Mouse (Mus musculus) liver, embryonic 12.5 days (tissue): ENCODE measurements around the gene Arntl2. TPM values are rescaled to one million over a fixed set of nuclear protein-coding genes. Genes with fewer than 3 reads are reported as not detected.
"Not testable (repeated sequence)": the region's sequence is repeated elsewhere in the genome, so short reads cannot be mapped to it uniquely, and the experiment has no call there.

Experiments used
- ATAC-seq: fragments of 200-750 bp; cut with Nextera tagmentation; 2 replicates; pipeline ENCODE4 v1.8.0; 2017; ENCODE audit warnings: moderate number of reproducible peaks, mild to moderate bottlenecking, moderate library complexity
- H3K27ac ChIP-seq: fragments of 300-500 bp; sonication (generic); 2 replicates; pipeline ENCODE4 v1.5.1; 2016; ENCODE audit warnings: mild to moderate bottlenecking
- H3K27me3 ChIP-seq: fragments of 300-500 bp; sonication (generic); replicated peaks from 2 replicates; pipeline ENCODE4 v1.6.1; 2016; ENCODE audit warnings: mild to moderate bottlenecking, moderate library complexity
- H3K36me3 ChIP-seq: fragments of 300-500 bp; sonication (generic); 2 replicates; pipeline ENCODE4 v1.6.1; 2016; ENCODE audit warnings: mild to moderate bottlenecking, moderate library complexity
- H3K4me1 ChIP-seq: fragments of 300-500 bp; sonication (generic); 2 replicates; pipeline ENCODE4 v1.6.1; 2016
- H3K4me2 ChIP-seq: fragments of 300-500 bp; sonication (generic); 2 replicates; pipeline ENCODE4 v1.6.1; 2016; ENCODE audit warnings: mild to moderate bottlenecking, moderate library complexity
- H3K4me3 ChIP-seq: fragments of 300-500 bp; sonication (generic); 2 replicates; pipeline ENCODE4 v1.5.1; 2016; ENCODE audit warnings: mild to moderate bottlenecking, moderate library complexity
- H3K9ac ChIP-seq: fragments of 300-500 bp; sonication (generic); 2 replicates; pipeline ENCODE4 v1.6.1; 2016; ENCODE audit warnings: mild to moderate bottlenecking, moderate library complexity
- H3K9me3 ChIP-seq: fragments of 300-500 bp; sonication (generic); replicated peaks from 2 replicates; pipeline ENCODE4 v1.6.1; 2016; ENCODE audit warnings: mild to moderate bottlenecking, moderate library complexity
- WGBS: fragments of 180-500 bp; shearing (Covaris S2); methylation state at CpG from one replicate; pipeline ENCODE4 v1.1.7; 2016; ENCODE audit not compliant: insufficient replicate concordance; 5-methylcytosine and 5-hydroxymethylcytosine counted together
- polyA plus RNA-seq: library from polyadenylated mRNA; unstranded; fragments of >200 nt; fragmentation: Nextera tagmentation; extraction: Ambion mirVana; gene quantifications from 2 replicates; pipeline ENCODE4 v1.2.1, GENCODE M21; 2016

Arntl2 gene
- polyA plus RNA-seq, 1 experiment from 2014 or later: 0.94 TPM

GRCm38 (mm10) chr6:146855185-146855584, 59.3 kb downstream of the Arntl2 start:
- no peaks in the 10 kb centered on the region for H3K9me3 ChIP-seq
- no peak overlapping the region for H3K9ac ChIP-seq
- H3K4me1 ChIP-seq: peaks cover 25% of the 10 kb centered on the region
- WGBS: 70% methylated on average over 9 of the region's 9 CpGs
- ATAC-seq: peak; percentile 94
- H3K27me3 ChIP-seq: no peaks in the 10 kb centered on the region
- H3K27ac ChIP-seq: no peak overlapping the region
- H3K36me3 ChIP-seq: no peaks in the 10 kb centered on the region
- no peak overlapping the region for H3K4me2 ChIP-seq
- H3K4me3 ChIP-seq: no peak overlapping the region

GRCm38 (mm10) chr6:146857386-146857785, 61.5 kb downstream of the Arntl2 start:
- Histone ChIP-seq H3K9me3 (no peaks in the 10 kb centered on the region), H3K27me3 (no peaks in the 10 kb centered on the region), H3K4me2 (no peak overlapping the region), H3K27ac (no peak overlapping the region), H3K36me3 (no peaks in the 10 kb centered on the region), H3K9ac (no peak overlapping the region), H3K4me3 (no peak overlapping the region), H3K4me1 (peaks cover 15% of the 10 kb centered on the region)
- WGBS: 84% methylated on average over 2 of the region's 2 CpGs
- ATAC-seq: no peak

- H3K27ac ChIP-seq: no peak overlapping the region
- H3K9me3 ChIP-seq: no peaks in the 10 kb centered on the region
- no peak overlapping the region for H3K9ac ChIP-seq
- no peak overlapping the region for H3K4me3 ChIP-seq
- H3K4me1 ChIP-seq: no peaks in the 10 kb centered on the region
- no peaks in the 10 kb centered on the region for H3K36me3 ChIP-seq
- no peaks in the 10 kb centered on the region for H3K27me3 ChIP-seq
- no peak for ATAC-seq
- no peak overlapping the region for H3K4me2 ChIP-seq
- 74% methylated on average over 2 of the region's 2 CpGs for WGBS
These were observed 67.3 kb downstream of the Arntl2 start for GRCm38 (mm10) chr6:146863154-146863553.

GRCm38 (mm10) chr6:146864370-146864769, 68.5 kb downstream of the Arntl2 start:
- H3K4me3 ChIP-seq, H3K9ac ChIP-seq, H3K27ac ChIP-seq, H3K9me3 ChIP-seq, H3K4me2 ChIP-seq, H3K36me3 ChIP-seq, ATAC-seq, H3K27me3 ChIP-seq, H3K4me1 ChIP-seq: not testable (repeated sequence)
- WGBS: 52% methylated on average over 3 of the region's 5 CpGs

GRCm38 (mm10) chr6:146865701-146866100, 69.8 kb downstream of the Arntl2 start:
- no peaks in the 10 kb centered on the region for H3K27me3 ChIP-seq
- WGBS: 74% methylated on average over 4 of the region's 4 CpGs
- no peak overlapping the region for H3K4me3 ChIP-seq
- H3K4me2 ChIP-seq: no peak overlapping the region
- H3K36me3 ChIP-seq: no peaks in the 10 kb centered on the region
- no peak overlapping the region for H3K27ac ChIP-seq
- no peak for ATAC-seq
- H3K4me1 ChIP-seq: no peaks in the 10 kb centered on the region
- no peak overlapping the region for H3K9ac ChIP-seq
- no peaks in the 10 kb centered on the region for H3K9me3 ChIP-seq

GRCm38 (mm10) chr6:146871975-146872374, 76.1 kb downstream of the Arntl2 start:
- no peaks in the 10 kb centered on the region for H3K4me1 ChIP-seq

GRCm38 (mm10) chr6:146874415-146874814, 78.6 kb downstream of the Arntl2 start:
- H3K4me3 ChIP-seq: no peak overlapping the region
- H3K4me1 ChIP-seq: no peaks in the 10 kb centered on the region
- H3K9ac ChIP-seq: no peak overlapping the region
- peaks cover 11% of the 10 kb centered on the region for H3K9me3 ChIP-seq
- no peak for ATAC-seq
- H3K27ac ChIP-seq: no peak overlapping the region
- H3K36me3 ChIP-seq: no peaks in the 10 kb centered on the region
- H3K27me3 ChIP-seq: 0 out of 2 replicates have a peak, but pooled peaks cover 10% of the 10 kb centered on the region
- H3K4me2 ChIP-seq: no peak overlapping the region
- 68% methylated on average over 6 of the region's 6 CpGs for WGBS

More at GRCm38 (mm10) chr6:146871975-146872374, 76.1 kb downstream of the Arntl2 start:
- Histone ChIP-seq H3K36me3 (no peaks in the 10 kb centered on the region), H3K4me3 (no peak overlapping the region), H3K4me2 (no peak overlapping the region), H3K27ac (no peak overlapping the region), H3K9ac (no peak overlapping the region), H3K27me3 (0 out of 2 replicates have a peak, but pooled peaks cover 10% of the 10 kb centered on the region), H3K9me3 (peaks cover 4% of the 10 kb centered on the region)
- no peak for ATAC-seq
- WGBS: 66% methylated on average over 4 of the region's 4 CpGs

GRCm38 (mm10) chr6:146876820-146877219, 81.0 kb downstream of the Arntl2 start:
- Histone ChIP-seq H3K27ac (no peak overlapping the region), H3K9me3 (peaks cover 11% of the 10 kb centered on the region), H3K27me3 (0 out of 2 replicates have a peak, but pooled peaks cover 10% of the 10 kb centered on the region), H3K9ac (no peak overlapping the region), H3K4me1 (no peaks in the 10 kb centered on the region), H3K4me2 (no peak overlapping the region), H3K36me3 (no peaks in the 10 kb centered on the region), H3K4me3 (no peak overlapping the region)
- WGBS: 72% methylated on average over 2 of the region's 2 CpGs
- ATAC-seq: no peak

- Histone ChIP-seq H3K27me3 (0 out of 2 replicates have a peak, but pooled peaks cover 10% of the 10 kb centered on the region), H3K4me1 (no peaks in the 10 kb centered on the region), H3K27ac (no peak overlapping the region), H3K4me3 (no peak overlapping the region), H3K4me2 (no peak overlapping the region), H3K9me3 (peaks cover 11% of the 10 kb centered on the region), H3K9ac (no peak overlapping the region), H3K36me3 (no peaks in the 10 kb centered on the region)
- WGBS: 74% methylated on average over 12 of the region's 12 CpGs
- no peak for ATAC-seq
These were observed 81.7 kb downstream of the Arntl2 start for GRCm38 (mm10) chr6:146877425-146878045.

- H3K36me3 ChIP-seq: no peaks in the 10 kb centered on the region
- H3K9me3 ChIP-seq: peaks cover 11% of the 10 kb centered on the region
- H3K27me3 ChIP-seq: 0 out of 2 replicates have a peak, but pooled peaks cover 2% of the 10 kb centered on the region
- ATAC-seq: no peak
- no peak overlapping the region for H3K27ac ChIP-seq
- WGBS: 59% methylated on average over 10 of the region's 10 CpGs
- no peak overlapping the region for H3K9ac ChIP-seq
- no peaks in the 10 kb centered on the region for H3K4me1 ChIP-seq
- no peak overlapping the region for H3K4me2 ChIP-seq
- H3K4me3 ChIP-seq: no peak overlapping the region
These were observed 83.1 kb downstream of the Arntl2 start for GRCm38 (mm10) chr6:146878926-146879325.

GRCm38 (mm10) chr6:146879856-146880255, 84.0 kb downstream of the Arntl2 start:
- Histone ChIP-seq H3K27me3 (0 out of 2 replicates have a peak, but pooled peaks cover 2% of the 10 kb centered on the region), H3K4me2 (no peak overlapping the region), H3K9ac (no peak overlapping the region), H3K27ac (no peak overlapping the region), H3K4me1 (peaks cover under 1% of the 10 kb centered on the region; the same call in 1 of the 2 replicates), H3K9me3 (peaks cover 11% of the 10 kb centered on the region), H3K4me3 (no peak overlapping the region), H3K36me3 (no peaks in the 10 kb centered on the region)
- no peak for ATAC-seq
- 79% methylated on average over 9 of the region's 9 CpGs for WGBS

GRCm38 (mm10) chr6:146880296-146880695, 84.4 kb downstream of the Arntl2 start:
- ATAC-seq: no peak
- no peak overlapping the region for H3K4me3 ChIP-seq
- H3K27me3 ChIP-seq: 0 out of 2 replicates have a peak, but pooled peaks cover under 1% of the 10 kb centered on the region
- H3K36me3 ChIP-seq: no peaks in the 10 kb centered on the region
- H3K4me2 ChIP-seq: no peak overlapping the region
- peaks cover 11% of the 10 kb centered on the region for H3K9me3 ChIP-seq
- WGBS: 61% methylated on average over 4 of the region's 4 CpGs
- H3K9ac ChIP-seq: no peak overlapping the region
- H3K4me1 ChIP-seq: peaks cover 4% of the 10 kb centered on the region; the same call in 1 of the 2 replicates
- H3K27ac ChIP-seq: no peak overlapping the region
